Mouse (Mus musculus) heart, adult 2 months (tissue): ENCODE measurements around the gene Srcap.

Source experiments
- CTCF ChIP-seq: fragments of 200-600 bp; IDR thresholded peaks from 2 replicates; pipeline ENCODE4 v1.8.1; 2022; ENCODE audit warnings: antibody characterized with exemption, mild to moderate bottlenecking, moderate library complexity
- EP300 ChIP-seq: fragments of 200-500 bp; IDR thresholded peaks from 2 replicates; pipeline ENCODE4 v1.6.1; 2011; ENCODE audit warnings: low read depth, low read length, control low read depth; ENCODE audit not compliant: insufficient read depth
- POLR2A ChIP-seq: fragments of 200-500 bp; IDR thresholded peaks from 2 replicates; pipeline ENCODE4 v1.6.1; 2011; ENCODE audit warnings: mild to moderate bottlenecking, low read depth, low read length, control low read depth; ENCODE audit not compliant: insufficient read depth

DNA sequence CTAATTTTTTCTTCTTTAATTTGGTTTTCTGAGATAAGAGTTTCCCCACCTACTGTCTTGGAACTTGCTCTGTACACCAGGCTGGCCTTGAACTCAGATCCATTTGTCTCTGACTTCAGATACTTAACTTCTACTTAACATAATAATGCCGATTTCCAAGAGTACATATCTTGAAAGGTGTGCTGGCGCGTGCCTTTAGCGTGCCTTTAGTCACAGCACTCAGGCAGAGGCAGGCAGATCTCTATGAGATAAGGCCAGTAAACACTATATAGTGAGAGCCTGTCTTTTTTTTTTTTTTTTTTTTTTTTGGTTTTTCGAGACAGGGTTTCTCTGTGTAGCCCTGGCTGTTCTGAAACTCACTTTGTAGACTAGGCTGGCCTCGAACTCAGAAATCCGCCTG lies 4.6 kb downstream of the Srcap start:
- no peak for TF ChIP-seq CTCF
- no peak for TF ChIP-seq POLR2A
- TF ChIP-seq EP300, result no peak
